Mouse (Mus musculus): ENCODE measurements at regions not wholly inside any gene's neighbourhood (a gene's known extent, or its start where the extent isn't known, plus 50 kb on each side); places are given as distances from the start of the nearest gene placed in this dataset.

DNA sequence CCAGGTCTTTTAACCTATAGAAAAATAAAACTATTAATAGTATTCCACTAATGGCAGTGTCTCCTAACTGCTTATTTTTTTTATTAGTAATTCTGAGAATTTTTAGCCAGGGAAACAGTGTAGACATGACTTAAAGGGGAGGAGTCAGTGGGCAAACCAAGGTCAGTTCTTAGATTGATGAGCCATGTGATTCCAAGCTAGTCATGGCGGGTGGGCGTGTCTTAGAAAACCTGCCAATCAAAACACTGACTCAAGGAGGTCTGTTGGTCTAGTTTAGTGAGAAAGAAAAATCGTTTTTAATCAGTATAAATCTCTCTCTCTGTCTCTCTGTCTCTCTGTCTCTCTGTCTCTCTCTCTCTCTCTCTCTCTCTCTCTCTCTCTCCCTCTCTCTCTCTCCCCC, 225.3 kb upstream of the Gcfc2 start:
- no peaks in the 10 kb centered on the region for H3K36me3 ChIP-seq
- no peaks in the 10 kb centered on the region for H3K9me3 ChIP-seq
- H3K27me3 ChIP-seq (ENCODE audit: insufficient read depth, poor library complexity, severe bottlenecking): no peaks in the 10 kb centered on the region
- DNase-seq (ENCODE audit: low spot score): no peak
- H3K4me3 ChIP-seq: no peak overlapping the region
- H3K27ac ChIP-seq: no peak overlapping the region
- H3K4me1 ChIP-seq: no peaks in the 10 kb centered on the region
- 88% methylated on average over 3 of the region's 3 CpGs for WGBS

- 65% methylated on average over 3 of the region's 3 CpGs for WGBS
- Histone ChIP-seq H3K27me3 (ENCODE audit: insufficient read depth, poor library complexity, severe bottlenecking) (no peaks in the 10 kb centered on the region), H3K4me3 (no peak overlapping the region), H3K36me3 (no peaks in the 10 kb centered on the region), H3K27ac (no peak overlapping the region), H3K9me3 (no peaks in the 10 kb centered on the region), H3K4me1 (peaks cover 4% of the 10 kb centered on the region; the same call in 1 of the 2 replicates)
- no peak for DNase-seq (ENCODE audit: low spot score)
Observed at GRCm38 (mm10) chr6:81714867-81715266, 208.6 kb upstream of the Gcfc2 start.

DNA sequence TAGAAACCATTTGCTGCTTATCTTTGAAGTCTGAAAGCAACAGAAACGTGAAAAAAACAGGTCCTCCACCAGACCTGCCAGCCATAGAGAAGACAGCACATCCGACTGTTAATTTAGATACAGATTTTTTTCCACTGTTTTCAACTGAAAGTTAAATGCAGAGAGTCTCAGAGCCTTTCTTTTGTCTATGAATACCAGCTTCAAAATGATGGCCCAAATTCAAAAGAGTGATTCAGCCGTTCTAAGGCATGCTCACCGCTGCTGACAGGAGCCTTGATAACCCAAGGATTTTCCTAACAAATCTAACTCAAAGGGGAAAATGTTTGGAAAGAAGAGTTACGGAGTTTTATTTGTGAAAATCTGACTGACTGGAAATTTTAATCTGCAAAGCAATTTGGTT, 207.1 kb upstream of the Gcfc2 start:
- Histone ChIP-seq H3K27ac (no peak overlapping the region), H3K9me3 (no peaks in the 10 kb centered on the region), H3K27me3 (ENCODE audit: insufficient read depth, poor library complexity, severe bottlenecking) (no peaks in the 10 kb centered on the region), H3K4me3 (no peak overlapping the region), H3K36me3 (no peaks in the 10 kb centered on the region), H3K4me1 (peaks cover 4% of the 10 kb centered on the region; the same call in 1 of the 2 replicates)
- WGBS: 60% methylated on average over 5 of the region's 5 CpGs
- no peak for DNase-seq (ENCODE audit: low spot score)

- no peaks in the 10 kb centered on the region for H3K27me3 ChIP-seq (ENCODE audit: insufficient read depth, poor library complexity, severe bottlenecking)
- H3K36me3 ChIP-seq: no peaks in the 10 kb centered on the region
- H3K9me3 ChIP-seq: no peaks in the 10 kb centered on the region
- DNase-seq (ENCODE audit: low spot score): no peak
- no peak overlapping the region for H3K4me3 ChIP-seq
- peaks cover 4% of the 10 kb centered on the region; the same call in 1 of the 2 replicates for H3K4me1 ChIP-seq
- no peak overlapping the region for H3K27ac ChIP-seq
- WGBS: 76% methylated on average over 4 of the region's 4 CpGs
Observed at GRCm38 (mm10) chr6:81724601-81725545, 198.6 kb upstream of the Gcfc2 start.

DNA sequence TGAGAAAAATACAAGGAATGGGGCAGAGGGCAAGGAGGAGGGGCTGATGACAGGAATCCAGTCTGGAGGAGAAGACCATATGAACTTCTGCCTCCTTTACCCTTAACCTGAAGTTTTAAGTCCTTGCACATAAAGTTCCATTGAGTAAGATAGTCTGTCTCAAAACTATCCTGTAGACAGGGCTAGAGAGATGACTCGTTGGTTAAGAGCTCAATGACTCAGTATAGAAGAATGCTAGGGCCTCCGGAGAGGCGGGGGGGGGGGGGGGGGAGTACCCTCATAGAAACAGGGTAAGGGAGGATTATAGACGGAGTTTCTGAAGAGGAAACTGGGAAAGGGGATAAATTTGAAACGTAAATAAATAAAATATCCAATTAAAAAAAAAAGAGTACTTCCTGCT, 191.8 kb upstream of the Gcfc2 start:
- Histone ChIP-seq H3K4me1 (no peaks in the 10 kb centered on the region), H3K27ac (no peak overlapping the region), H3K9me3 (no peaks in the 10 kb centered on the region), H3K27me3 (ENCODE audit: insufficient read depth, poor library complexity, severe bottlenecking) (no peaks in the 10 kb centered on the region), H3K36me3 (no peaks in the 10 kb centered on the region), H3K4me3 (no peak overlapping the region)
- WGBS: 44% methylated on average over 5 of the region's 5 CpGs
- no peak for DNase-seq (ENCODE audit: low spot score)

DNA sequence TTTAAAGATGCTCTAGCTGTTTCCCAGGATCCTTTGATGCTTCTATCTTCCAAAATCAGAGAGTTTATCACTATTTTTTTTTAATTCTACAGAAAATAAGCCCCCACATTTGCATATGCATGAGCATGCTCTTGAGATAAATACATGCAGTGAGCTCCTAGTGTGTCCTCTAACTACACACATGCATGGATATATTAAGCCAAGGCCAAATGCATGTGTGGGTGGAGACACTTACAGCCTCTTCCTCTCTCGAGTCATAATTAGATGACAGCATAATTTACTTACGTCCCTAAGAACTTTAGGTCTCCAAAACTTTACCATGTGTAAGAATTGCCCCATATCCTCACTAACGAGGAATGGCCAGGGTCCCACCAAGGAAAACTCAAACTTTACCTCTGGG, 189.9 kb upstream of the Gcfc2 start:
- Histone ChIP-seq H3K36me3 (no peaks in the 10 kb centered on the region), H3K9me3 (no peaks in the 10 kb centered on the region), H3K4me1 (no peaks in the 10 kb centered on the region), H3K27me3 (ENCODE audit: insufficient read depth, poor library complexity, severe bottlenecking) (no peaks in the 10 kb centered on the region), H3K4me3 (no peak overlapping the region), H3K27ac (no peak overlapping the region)
- no peak for DNase-seq (ENCODE audit: low spot score)
- WGBS: 87% methylated on average over 3 of the region's 3 CpGs

DNA sequence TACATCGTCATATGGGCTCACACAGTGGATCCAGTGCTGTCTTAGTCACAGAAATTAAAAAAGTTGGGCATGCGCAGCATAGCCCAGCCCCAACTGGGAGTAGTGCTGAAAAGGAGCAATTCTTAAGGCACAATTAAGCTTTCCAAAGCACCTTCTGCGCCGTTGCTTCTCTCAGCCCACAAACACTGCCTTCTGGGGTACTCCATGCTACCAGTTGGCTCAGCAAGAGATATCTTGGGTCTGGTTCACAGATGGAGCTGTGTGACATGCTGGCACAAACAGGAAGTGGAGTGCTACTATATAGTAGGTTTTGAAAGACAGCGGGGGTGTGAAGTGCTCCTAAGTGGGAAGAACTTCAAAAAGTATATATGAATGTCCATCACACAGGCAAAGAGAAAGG, 185.0 kb upstream of the Gcfc2 start:
- no peak for DNase-seq (ENCODE audit: low spot score)
- WGBS: 84% methylated on average over 5 of the region's 5 CpGs
- no peaks in the 10 kb centered on the region for H3K4me1 ChIP-seq

DNA sequence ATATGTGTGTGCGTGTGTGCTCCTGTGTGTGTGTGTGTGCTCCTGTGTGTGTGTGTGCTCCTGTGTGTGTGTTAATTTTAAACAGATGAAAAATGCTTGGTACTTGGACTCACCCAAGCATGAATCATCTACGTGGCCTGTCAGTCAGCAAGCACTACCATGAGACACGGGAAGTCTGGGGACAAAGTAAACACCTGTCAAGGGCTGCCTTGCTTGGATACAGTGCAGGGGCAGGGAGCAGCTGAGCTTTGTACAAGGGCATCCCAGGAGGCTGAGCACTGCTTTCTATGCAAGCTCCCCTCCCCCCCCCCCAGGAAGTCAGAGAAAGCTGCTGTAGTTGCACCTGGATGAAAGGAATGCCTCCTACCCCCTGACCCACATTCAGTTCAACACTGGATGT, 173.8 kb upstream of the Gcfc2 start:
- Histone ChIP-seq H3K9me3 (no peaks in the 10 kb centered on the region), H3K4me1 (no peaks in the 10 kb centered on the region), H3K36me3 (no peaks in the 10 kb centered on the region), H3K27ac (no peak overlapping the region), H3K27me3 (ENCODE audit: insufficient read depth, poor library complexity, severe bottlenecking) (no peaks in the 10 kb centered on the region), H3K4me3 (no peak overlapping the region)
- WGBS: 49% methylated on average over 3 of the region's 3 CpGs
- DNase-seq (ENCODE audit: low spot score): no peak

More for the DNA sequence above, 185.0 kb upstream of the Gcfc2 start:
- Histone ChIP-seq H3K4me3 (no peak overlapping the region), H3K27me3 (ENCODE audit: insufficient read depth, poor library complexity, severe bottlenecking) (no peaks in the 10 kb centered on the region), H3K27ac (no peak overlapping the region), H3K36me3 (no peaks in the 10 kb centered on the region), H3K9me3 (no peaks in the 10 kb centered on the region)

DNA sequence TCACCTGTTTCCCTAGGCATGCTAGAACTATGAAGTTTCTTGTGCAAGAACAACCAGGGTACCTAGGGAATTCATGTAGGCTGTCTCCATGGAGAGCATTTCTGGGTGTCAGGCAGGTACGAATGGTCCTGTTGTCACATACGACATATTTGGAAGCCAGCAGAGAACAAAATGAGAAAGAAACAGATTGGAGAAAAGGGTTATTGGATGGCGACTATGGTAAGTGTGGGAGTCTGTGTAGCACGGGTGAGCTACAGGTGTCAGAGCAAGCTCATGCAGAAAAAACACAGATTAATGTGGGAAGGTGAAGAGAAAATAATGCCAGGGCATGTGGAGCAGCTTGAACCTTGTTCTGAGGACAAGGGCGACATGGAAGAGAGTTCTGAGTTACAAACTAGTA, 171.8 kb upstream of the Gcfc2 start:
- Histone ChIP-seq H3K9me3 (no peaks in the 10 kb centered on the region), H3K36me3 (no peaks in the 10 kb centered on the region), H3K27ac (no peak overlapping the region), H3K4me3 (no peak overlapping the region), H3K27me3 (ENCODE audit: insufficient read depth, poor library complexity, severe bottlenecking) (no peaks in the 10 kb centered on the region), H3K4me1 (no peaks in the 10 kb centered on the region)
- no peak for DNase-seq (ENCODE audit: low spot score)
- WGBS: 88% methylated on average over 5 of the region's 5 CpGs

DNA sequence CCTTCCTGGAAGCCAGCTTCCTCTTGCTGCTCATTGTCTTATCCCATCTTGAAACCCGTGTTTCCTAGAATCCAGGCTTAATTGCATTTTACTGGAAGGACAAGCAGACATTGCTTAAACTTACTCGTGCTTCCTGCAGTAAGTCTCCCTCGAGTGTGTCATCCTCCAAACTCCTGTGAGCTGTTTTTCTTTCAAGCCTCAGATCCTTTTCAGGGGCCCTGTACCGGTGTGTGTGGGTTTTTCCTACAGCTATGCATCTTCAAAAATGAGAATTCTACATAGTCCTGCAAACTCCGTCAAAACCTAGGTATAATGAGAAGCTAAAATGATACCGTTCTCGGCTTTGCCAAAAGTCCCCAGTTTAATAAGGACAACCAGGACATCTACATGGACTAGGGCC, 167.2 kb upstream of the Gcfc2 start:
- Histone ChIP-seq H3K9me3 (no peaks in the 10 kb centered on the region), H3K27ac (no peak overlapping the region), H3K27me3 (ENCODE audit: insufficient read depth, poor library complexity, severe bottlenecking) (peaks cover 13% of the 10 kb centered on the region; the same call in 1 of the 2 replicates), H3K4me1 (no peaks in the 10 kb centered on the region), H3K4me3 (no peak overlapping the region), H3K36me3 (no peaks in the 10 kb centered on the region)
- no peak for DNase-seq (ENCODE audit: low spot score)
- 76% methylated on average over 7 of the region's 7 CpGs for WGBS

GRCm38 (mm10) chr6:81758876-81759275, 164.6 kb upstream of the Gcfc2 start:
- no peaks in the 10 kb centered on the region for H3K9me3 ChIP-seq
- H3K36me3 ChIP-seq: no peaks in the 10 kb centered on the region
- no peak overlapping the region for H3K27ac ChIP-seq
- H3K27me3 ChIP-seq (ENCODE audit: insufficient read depth, poor library complexity, severe bottlenecking): peaks cover 21% of the 10 kb centered on the region
- 81% methylated on average over 5 of the region's 5 CpGs for WGBS
- no peaks in the 10 kb centered on the region for H3K4me1 ChIP-seq
- H3K4me3 ChIP-seq: no peak overlapping the region
- DNase-seq (ENCODE audit: low spot score): no peak

DNA sequence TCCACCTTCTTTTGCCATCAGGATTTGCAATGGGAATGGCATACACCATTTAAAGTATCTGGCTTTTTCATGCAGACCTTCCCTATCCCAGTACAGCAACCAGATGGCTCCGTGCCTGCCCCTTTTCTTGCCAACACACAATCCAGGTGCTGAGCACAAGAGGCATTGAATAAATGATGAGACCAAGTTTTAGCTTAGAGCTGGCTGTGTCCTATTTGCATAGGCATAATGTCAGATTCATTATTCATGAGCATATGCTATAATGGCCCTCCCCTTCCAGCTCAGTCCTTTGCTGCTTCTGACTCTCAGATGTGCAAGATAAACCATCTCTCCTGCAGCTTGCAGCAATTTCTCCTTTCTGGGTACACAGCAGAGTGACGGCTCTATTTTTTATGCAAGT, 163.3 kb upstream of the Gcfc2 start:
- H3K4me3 ChIP-seq: no peak overlapping the region
- peaks cover 6% of the 10 kb centered on the region; the same call in 1 of the 2 replicates for H3K4me1 ChIP-seq
- peaks cover 21% of the 10 kb centered on the region for H3K27me3 ChIP-seq (ENCODE audit: insufficient read depth, poor library complexity, severe bottlenecking)
- H3K36me3 ChIP-seq: no peaks in the 10 kb centered on the region
- no peak for DNase-seq (ENCODE audit: low spot score)
- no peaks in the 10 kb centered on the region for H3K9me3 ChIP-seq
- WGBS: 80% methylated on average over 2 of the region's 2 CpGs
- H3K27ac ChIP-seq: no peak overlapping the region

DNA sequence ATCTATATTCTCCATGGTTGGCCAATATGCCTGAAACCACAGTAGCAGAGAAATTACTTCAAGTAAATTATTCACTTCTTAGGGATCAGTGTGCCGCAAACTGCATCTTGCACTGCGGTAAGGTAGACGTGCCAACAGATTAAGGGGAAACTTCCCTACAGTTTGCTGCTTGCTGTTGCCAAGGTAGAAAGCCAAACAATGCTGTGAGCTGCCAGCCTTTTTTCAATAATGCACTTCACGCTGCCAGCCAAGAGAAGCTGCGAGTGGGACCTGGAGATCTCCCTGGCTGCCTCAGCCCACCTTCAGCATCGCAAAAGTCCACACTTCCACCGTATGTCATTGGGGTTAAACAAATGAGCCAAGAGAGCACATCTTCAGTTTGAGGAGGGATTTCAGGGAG, 157.6 kb upstream of the Gcfc2 start:
- Histone ChIP-seq H3K36me3 (no peaks in the 10 kb centered on the region), H3K4me3 (no peak overlapping the region), H3K4me1 (peaks cover 23% of the 10 kb centered on the region; the same call in 1 of the 2 replicates), H3K27ac (no peak overlapping the region), H3K9me3 (no peaks in the 10 kb centered on the region), H3K27me3 (ENCODE audit: insufficient read depth, poor library complexity, severe bottlenecking) (peaks cover 28% of the 10 kb centered on the region)
- WGBS: 88% methylated on average over 7 of the region's 7 CpGs
- DNase-seq (ENCODE audit: low spot score): no peak
